Mouse (Mus musculus): ENCODE measurements around the gene Ccdc188. TPM values are rescaled to one million over a fixed set of nuclear protein-coding genes. Genes with fewer than 3 reads are reported as not detected.
"Not testable (repeated sequence)": the region's sequence is repeated elsewhere in the genome, so short reads cannot be mapped to it uniquely, and the experiment has no call there.

The Ccdc188 gene
- 0.12 and 0.32 TPM in 2 replicates for polyA plus RNA-seq (2012; rRNA removed)

GRCm38 (mm10) chr16:18217579-18217978, at the start of gene Ccdc188:
TSS of gene Ccdc188 (plus strand) at chr16:18217879.
- DNase-seq (ENCODE audit: low read depth): no peak

DNA sequence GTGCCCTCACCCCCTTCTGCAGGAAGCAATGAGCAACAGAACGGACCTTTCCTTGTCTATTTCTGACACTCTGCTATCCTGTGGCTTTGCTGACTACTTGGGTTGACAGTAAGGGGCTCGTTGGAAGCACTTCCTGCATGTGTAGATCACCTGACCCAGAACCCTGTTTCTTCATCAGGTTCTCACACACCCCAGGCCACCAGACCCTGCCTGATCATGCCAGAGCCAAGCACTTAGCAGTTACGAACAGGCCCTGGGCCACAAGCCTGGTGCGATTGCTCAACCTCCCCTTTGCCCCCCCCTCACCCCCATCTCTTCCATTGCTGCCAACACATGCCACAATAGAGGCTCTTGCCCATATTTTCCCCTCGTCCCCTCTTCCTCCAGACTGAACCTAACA, 48.5 kb upstream of the Ccdc188 start:
- DNase-seq (ENCODE audit: low read depth): peak; percentile 23

- DNase-seq (ENCODE audit: low read depth): no peak
Measured at GRCm38 (mm10) chr16:18169776-18170175, 47.9 kb upstream of the Ccdc188 start.

GRCm38 (mm10) chr16:18172266-18172855, 45.3 kb upstream of the Ccdc188 start:
- no peak for DNase-seq (ENCODE audit: low read depth)

DNA sequence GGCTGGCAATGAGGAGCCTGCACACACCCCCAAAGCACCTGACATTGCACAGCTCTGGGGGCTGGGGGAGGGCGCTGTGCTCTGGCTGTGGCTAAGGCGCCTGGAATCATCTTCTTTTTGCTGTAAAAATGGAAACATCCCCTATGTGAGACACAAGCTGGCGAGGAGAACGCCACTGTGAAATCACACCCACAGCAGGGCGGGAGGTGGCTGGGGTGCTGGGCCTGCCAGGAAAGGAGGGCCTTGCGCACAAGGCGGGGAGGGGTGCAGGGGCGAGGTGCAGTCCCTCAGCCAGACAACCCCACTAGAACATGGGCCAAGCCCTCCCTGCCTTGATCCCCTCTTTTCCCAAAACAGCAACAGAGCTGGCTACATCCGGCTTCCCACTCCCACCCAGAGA, 44.4 kb upstream of the Ccdc188 start:
- DNase-seq (ENCODE audit: low read depth): no peak

GRCm38 (mm10) chr16:18173788-18174187, 43.9 kb upstream of the Ccdc188 start:
- no peak for DNase-seq (ENCODE audit: low read depth)

GRCm38 (mm10) chr16:18175817-18176541, 41.7 kb upstream of the Ccdc188 start:
- no peak for DNase-seq (ENCODE audit: low read depth)

DNA sequence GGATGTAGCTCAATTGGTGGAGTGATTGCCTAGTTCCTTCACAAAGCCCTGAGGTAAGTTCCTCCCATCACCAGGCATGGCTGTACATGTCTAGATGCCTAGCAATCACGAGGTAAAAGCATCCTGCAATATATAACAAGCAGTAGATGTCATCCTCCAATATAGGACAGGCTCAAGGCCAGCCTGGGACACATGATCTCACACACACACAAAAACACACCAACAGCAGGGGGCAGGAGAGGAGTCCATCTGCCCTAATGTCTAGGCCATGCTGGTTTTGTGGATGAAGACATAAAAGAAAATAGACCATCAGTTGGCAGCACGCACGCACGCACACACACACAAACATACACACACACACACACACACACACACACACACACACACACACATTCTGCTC, 40.9 kb upstream of the Ccdc188 start:
- DNase-seq (ENCODE audit: low read depth): no peak

DNA sequence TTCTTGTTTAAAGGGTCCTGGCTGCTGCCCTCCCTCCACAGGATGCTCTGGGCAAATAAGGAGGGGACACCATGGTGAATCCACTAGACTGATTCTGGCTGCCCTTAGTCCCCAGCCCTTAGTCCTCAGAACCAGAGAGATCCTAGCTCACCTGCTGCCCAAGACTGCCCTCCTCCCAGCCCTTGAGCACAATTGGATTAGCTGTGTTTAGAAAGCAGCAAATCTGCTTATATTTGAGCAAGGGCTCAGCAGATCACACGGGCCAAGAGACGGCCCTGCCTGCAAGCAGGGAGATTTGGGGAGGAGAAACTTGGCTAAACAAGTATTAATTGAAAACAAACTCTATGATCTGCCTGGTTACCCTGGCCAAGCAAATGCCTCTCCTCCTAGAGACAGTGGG, 38.1 kb upstream of the Ccdc188 start:
- DNase-seq (ENCODE audit: low read depth): no peak

- no peak for DNase-seq (ENCODE audit: low read depth)
Measured at GRCm38 (mm10) chr16:18181398-18181797, 36.3 kb upstream of the Ccdc188 start.

GRCm38 (mm10) chr16:18182766-18183165, 34.9 kb upstream of the Ccdc188 start:
- no peak for DNase-seq (ENCODE audit: low read depth)

DNA sequence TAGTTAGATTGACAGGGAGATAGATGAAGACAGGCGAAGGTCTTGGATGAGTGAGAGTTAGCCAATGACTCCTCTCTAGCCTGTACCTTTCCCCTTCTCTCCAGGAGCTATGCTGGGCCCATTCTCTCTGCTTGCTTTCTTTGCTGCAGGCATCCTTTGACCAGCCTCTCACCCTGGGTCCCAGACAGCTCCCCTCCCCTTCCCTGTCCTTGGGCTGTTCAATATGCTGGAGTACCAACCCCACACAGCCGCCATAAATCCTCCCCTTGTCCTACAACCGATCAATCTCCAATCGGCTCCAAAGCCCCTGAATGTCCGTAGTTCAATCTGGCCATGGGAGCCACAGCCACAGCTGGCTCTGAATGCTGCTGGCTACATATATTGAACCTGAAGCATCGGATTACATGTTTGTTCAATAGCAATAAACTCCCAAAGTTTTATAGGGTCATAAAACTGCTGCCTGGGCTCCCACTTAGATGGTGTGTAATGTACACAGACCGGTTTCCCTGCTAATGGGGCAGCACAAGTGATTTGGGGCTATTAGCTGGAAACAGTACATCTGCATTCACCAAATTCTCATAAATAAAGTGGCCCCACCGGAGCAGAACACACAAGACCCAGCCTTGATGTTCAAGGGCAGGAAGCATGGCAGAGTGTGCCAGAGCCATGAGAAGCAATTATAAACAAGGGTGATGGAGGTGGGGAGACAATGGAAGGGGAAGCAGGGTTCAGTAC, 31.8 kb upstream of the Ccdc188 start:
- DNase-seq (ENCODE audit: low read depth): no peak

GRCm38 (mm10) chr16:18186798-18187197, 30.9 kb upstream of the Ccdc188 start:
- DNase-seq (ENCODE audit: low read depth): no peak

DNA sequence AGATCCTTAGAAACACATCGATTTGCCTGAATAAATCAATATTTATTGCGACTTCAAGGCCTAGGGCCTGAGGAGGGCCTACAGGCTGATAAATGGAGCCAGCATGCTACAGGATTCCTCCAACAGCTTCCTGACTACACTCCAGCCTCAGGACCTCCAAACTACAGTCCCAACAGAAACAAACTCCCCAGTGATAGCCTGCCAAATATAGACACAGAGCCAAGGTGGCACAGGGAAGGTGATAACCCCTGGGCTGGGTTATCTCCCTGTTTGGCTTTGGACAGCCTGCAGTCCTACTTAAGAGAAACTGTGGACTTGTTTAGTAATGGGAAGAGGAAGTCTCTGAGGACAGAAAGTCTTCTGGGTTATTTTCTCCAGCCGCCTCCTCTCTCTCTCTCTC, 30.5 kb upstream of the Ccdc188 start:
- no peak for DNase-seq (ENCODE audit: low read depth)

DNA sequence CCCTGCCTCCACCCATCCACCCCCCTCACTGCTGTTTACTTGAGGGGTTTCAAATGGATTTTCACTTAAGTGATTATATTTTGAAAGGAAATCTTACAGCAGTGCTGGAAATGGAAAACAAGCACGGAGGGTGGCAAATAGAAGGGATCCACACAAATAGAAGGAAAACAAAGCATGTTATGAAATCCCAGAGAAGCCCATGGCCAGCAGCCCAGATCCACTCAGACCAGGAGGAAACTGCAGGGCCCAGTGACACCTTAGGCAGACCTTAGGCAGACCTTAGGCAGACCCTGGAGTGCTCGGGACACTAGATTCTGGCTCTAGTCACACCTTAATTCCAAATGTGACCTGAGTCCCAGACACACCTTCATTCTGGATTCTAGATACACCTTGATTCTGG, 26.7 kb upstream of the Ccdc188 start:
- DNase-seq (ENCODE audit: low read depth): no peak

DNA sequence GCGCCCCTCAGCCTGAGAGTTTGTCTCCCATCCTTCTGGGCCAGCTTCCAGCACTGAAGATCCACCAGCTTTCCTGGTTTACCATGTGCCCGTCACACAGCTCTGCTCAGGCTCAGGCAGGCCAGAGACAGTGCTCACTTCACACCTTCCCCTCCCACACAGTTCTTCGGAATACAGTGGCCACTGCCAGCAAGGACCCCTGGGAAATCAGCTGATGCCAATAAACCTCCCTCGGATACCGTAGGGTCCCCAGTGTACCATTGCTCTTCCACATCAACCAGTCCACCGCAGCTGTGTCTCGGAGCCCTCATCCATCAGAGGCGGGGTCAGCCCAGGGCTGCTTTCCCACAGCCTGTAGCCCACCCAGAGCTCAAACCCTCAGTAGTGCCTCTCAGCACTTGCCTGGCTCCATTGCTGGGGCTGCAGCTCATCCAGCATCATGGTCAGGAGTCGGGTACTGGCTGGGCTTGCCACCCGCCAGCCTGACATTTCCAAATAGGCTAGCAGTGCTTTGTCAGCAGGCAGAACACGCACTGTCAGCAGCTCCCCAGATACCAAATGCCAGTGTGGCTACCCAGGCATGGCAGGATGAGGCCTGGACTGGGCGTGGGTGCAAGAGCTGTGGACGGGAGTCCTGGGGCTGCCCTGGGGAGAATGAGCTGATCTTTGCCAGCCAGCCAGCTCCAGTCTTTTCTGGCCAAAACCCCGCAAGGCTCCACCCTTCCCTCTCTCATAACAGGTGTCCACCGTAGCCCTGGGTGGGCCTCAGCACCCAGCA, 23.3 kb upstream of the Ccdc188 start:
- DNase-seq (ENCODE audit: low read depth): no peak

DNA sequence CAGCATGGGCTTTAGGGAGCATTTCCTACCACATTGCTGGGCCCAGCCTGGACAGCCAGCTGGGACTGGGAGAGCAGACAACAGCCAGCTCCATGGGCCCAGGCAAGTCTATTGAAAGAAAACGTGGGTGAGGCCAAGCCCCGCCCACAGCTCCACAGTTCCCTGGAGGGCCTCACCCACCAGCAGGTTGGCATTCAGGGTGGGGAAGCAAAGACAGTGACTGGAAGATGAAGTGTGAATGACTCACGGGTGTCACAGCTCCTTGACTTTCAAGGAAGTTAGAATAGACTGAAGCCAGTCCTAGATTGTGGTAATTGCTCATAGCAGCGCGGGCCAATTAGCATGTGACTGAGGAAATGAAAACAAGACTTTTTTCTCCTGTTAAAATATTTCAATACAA, 22.6 kb upstream of the Ccdc188 start:
- peak; percentile 37 for DNase-seq (ENCODE audit: low read depth)

GRCm38 (mm10) chr16:18195561-18195960, 22.1 kb upstream of the Ccdc188 start:
- DNase-seq (ENCODE audit: low read depth): not testable (repeated sequence)

DNA sequence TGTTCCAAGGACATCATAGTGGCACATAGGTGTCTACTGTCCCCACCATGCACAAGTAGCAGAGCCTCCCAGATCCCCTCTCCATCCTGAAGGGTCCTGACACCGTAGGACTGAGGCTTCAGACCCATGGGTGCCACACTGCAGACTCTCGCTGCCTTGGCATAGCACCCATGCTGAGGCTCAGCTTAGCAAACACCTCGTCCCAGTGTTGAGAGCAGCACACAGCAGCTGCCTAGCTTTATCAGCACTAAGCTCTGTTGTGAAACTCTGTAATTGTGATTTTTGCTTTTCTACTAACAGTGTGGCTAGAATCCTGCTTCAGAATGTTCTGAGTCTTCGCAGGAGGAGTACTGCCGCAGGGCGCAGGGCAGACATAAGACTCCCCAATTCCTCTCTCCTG, 19.8 kb upstream of the Ccdc188 start:
- no peak for DNase-seq (ENCODE audit: low read depth)

GRCm38 (mm10) chr16:18198365-18199098, 19.1 kb upstream of the Ccdc188 start:
- DNase-seq (ENCODE audit: low read depth): no peak

- DNase-seq (ENCODE audit: low read depth): no peak
Measured at GRCm38 (mm10) chr16:18200062-18200461, 17.6 kb upstream of the Ccdc188 start.

Data from gonadal fat pad, adult 2 months (tissue).